Mouse (Mus musculus) neural tube, embryonic 12.5 days (tissue): ENCODE data around the gene Tox3. TPM values are rescaled to one million over a fixed set of nuclear protein-coding genes. Genes with fewer than 3 reads are reported as not detected.

Source experiments
- ATAC-seq: fragments of 200-750 bp; cut with Nextera tagmentation; 2 replicates; pipeline ENCODE4 v1.8.0; 2017; ENCODE audit warnings: low read depth, mild to moderate bottlenecking, moderate TSS enrichment, moderate library complexity; ENCODE audit not compliant: low FRiP score
- H3K27ac ChIP-seq: fragments of 300-500 bp; sonication (generic); 2 replicates; pipeline ENCODE4 v1.5.1; 2016
- H3K27me3 ChIP-seq: fragments of 300-500 bp; sonication (generic); replicated peaks from 2 replicates; pipeline ENCODE4 v1.6.1; 2016; ENCODE audit warnings: mild to moderate bottlenecking
- H3K36me3 ChIP-seq: fragments of 300-500 bp; sonication (generic); 2 replicates; pipeline ENCODE4 v1.6.1; 2016; ENCODE audit warnings: mild to moderate bottlenecking
- H3K4me1 ChIP-seq: fragments of 300-500 bp; sonication (generic); 2 replicates; pipeline ENCODE4 v1.6.1; 2016
- H3K4me2 ChIP-seq: fragments of 300-500 bp; sonication (generic); replicated peaks from 2 replicates; pipeline ENCODE4 v1.6.1; 2016; ENCODE audit warnings: mild to moderate bottlenecking
- H3K4me3 ChIP-seq: fragments of 300-500 bp; sonication (generic); 2 replicates; pipeline ENCODE4 v1.5.1; 2016
- H3K9ac ChIP-seq: fragments of 300-500 bp; sonication (generic); 2 replicates; pipeline ENCODE4 v1.6.1; 2016; ENCODE audit warnings: mild to moderate bottlenecking
- H3K9me3 ChIP-seq: fragments of 300-500 bp; sonication (generic); 2 replicates; pipeline ENCODE4 v1.6.1; 2016; ENCODE audit warnings: mild to moderate bottlenecking
- WGBS: fragments of 180-500 bp; shearing (Covaris S2); methylation state at CpG from one replicate; pipeline ENCODE4 v1.1.7; 2016; 5-methylcytosine and 5-hydroxymethylcytosine counted together
- polyA plus RNA-seq: library from polyadenylated mRNA; unstranded; fragments of >200 nt; fragmentation: Nextera tagmentation; extraction: Ambion mirVana; gene quantifications from 2 replicates; pipeline ENCODE4 v1.2.1, GENCODE M21; 2016

The Tox3 gene
- polyA plus RNA-seq = 52.4 and 55.7 TPM in 2 replicates

DNA sequence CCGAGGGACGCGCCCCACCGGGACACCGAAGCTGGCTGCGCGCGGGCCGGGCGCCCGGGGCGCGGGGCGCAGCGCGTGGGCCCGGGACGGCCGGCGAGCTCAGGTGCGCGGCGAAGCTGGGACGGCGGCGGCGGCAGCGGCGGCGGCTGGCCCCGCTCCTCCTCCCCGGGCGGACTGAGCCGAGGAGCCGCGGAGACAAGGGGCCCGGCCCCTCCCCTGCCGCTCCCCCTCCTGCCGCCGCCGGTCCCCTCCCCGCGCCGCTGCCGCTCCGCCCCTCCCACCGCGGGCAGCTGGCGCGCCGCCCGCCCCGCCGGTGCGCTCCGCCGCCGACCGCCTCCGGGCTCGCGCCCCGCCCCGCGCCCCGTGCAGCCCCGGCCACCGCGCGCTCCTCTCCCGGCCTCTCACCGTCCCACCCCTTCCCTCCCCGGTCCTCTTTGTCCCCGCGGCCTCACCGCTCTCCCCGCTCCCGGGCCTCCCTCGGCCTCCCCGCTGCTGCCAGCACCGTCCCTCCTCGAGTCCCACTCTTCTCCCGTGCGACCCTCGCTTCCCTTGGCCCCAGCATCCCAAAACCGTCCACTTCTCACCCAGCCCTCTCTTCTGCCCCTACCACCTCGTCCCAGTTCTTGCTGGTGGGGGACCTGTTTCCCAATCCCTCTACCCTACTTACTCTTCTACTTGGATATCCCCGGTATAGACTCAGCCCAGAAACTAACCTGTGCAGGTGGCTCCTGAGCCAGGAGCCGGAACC lies at the start of gene Tox3:
Tox3 (minus strand) TSS at position 166 of the 748 bp plus-strand sequence.
- H3K36me3 ChIP-seq = no peaks in the 10 kb centered on the region
- H3K4me2 ChIP-seq = peak within 1 kb of the TSS; percentile 70
- peak; percentile 77 for ATAC-seq
- no peaks in the 10 kb centered on the region for H3K27me3 ChIP-seq
- H3K4me1 ChIP-seq = peaks cover 18% of the 10 kb centered on the region; the same call in 1 of the 2 replicates
- WGBS = 1% methylated on average over 57 of the region's 89 CpGs
- H3K27ac ChIP-seq = peak within 1 kb of the TSS; percentile 96
- H3K9ac ChIP-seq = peak within 1 kb of the TSS; percentile 100
- H3K9me3 ChIP-seq = no peaks in the 10 kb centered on the region
- peak within 1 kb of the TSS; percentile 91 for H3K4me3 ChIP-seq

DNA sequence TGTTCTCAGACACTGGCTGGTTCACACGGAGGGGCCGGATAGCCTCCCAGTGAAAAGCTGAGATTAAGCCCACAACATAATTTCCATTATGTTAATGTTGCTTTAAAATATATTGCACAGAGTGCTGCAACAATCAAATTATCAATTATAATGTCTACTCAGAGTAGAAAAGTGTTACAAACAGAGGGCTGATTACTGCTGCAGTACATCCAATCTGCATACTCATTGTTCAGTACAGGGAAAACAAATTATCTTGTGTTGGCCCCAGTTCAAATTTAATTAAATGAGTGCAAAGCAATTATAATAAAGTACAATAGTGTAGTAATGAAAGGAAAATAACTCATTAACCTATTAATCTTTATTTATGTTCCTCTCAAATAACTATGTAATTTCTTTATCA lies 44.5 kb upstream of the Tox3 start:
- H3K27ac ChIP-seq = no peak overlapping the region
- no peaks in the 10 kb centered on the region for H3K36me3 ChIP-seq
- no peaks in the 10 kb centered on the region for H3K27me3 ChIP-seq
- H3K9ac ChIP-seq = no peak overlapping the region
- no peaks in the 10 kb centered on the region for H3K9me3 ChIP-seq
- 63% methylated on average over 2 of the region's 2 CpGs for WGBS
- H3K4me2 ChIP-seq = no peak overlapping the region
- no peak overlapping the region for H3K4me3 ChIP-seq
- ATAC-seq = no peak
- H3K4me1 ChIP-seq = no peaks in the 10 kb centered on the region

- H3K27ac ChIP-seq = no peak overlapping the region
- 85% methylated on average over 3 of the region's 3 CpGs for WGBS
These were observed 43.4 kb upstream of the Tox3 start for GRCm38 (mm10) chr8:90391483-90392074.

GRCm38 (mm10) chr8:90390827-90391226 lies 42.7 kb upstream of the Tox3 start:
- no peaks in the 10 kb centered on the region for H3K27me3 ChIP-seq
- 96% methylated on average over 1 of the region's 1 CpGs for WGBS
- no peak for ATAC-seq

More at GRCm38 (mm10) chr8:90391483-90392074, 43.4 kb upstream of the Tox3 start:
- H3K4me1 ChIP-seq = no peaks in the 10 kb centered on the region
- H3K4me2 ChIP-seq = no peak overlapping the region
- no peaks in the 10 kb centered on the region for H3K36me3 ChIP-seq
- H3K9me3 ChIP-seq = no peaks in the 10 kb centered on the region
- no peak overlapping the region for H3K9ac ChIP-seq
- ATAC-seq = no peak
- H3K27me3 ChIP-seq = no peaks in the 10 kb centered on the region
- no peak overlapping the region for H3K4me3 ChIP-seq

DNA sequence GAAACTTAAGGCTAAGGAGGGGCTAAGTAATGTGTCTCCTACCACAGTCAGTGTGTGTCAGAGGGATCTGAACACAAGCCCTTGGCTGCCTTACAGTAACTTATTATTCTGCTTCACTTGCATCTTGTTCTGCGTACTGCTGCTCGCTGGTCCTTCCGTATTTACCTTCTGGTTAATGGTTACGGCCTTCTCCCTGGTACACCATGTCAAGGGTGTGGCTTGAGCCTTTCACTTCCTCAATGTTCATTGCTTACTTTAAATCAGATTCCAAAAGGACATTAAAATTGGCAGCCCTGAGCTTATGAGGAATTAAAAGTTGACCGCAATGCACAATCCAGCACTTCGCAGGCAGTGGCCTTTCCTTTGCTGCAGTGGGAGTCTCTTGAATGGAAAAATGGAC lies 30.9 kb upstream of the Tox3 start:
- no peak overlapping the region for H3K27ac ChIP-seq
- no peaks in the 10 kb centered on the region for H3K9me3 ChIP-seq
- H3K36me3 ChIP-seq = no peaks in the 10 kb centered on the region
- H3K27me3 ChIP-seq = no peaks in the 10 kb centered on the region
- no peak overlapping the region for H3K4me3 ChIP-seq
- no peak overlapping the region for H3K9ac ChIP-seq
- no peak overlapping the region for H3K4me2 ChIP-seq
- no peak for ATAC-seq
- H3K4me1 ChIP-seq = no peaks in the 10 kb centered on the region
- 93% methylated on average over 6 of the region's 6 CpGs for WGBS

More at GRCm38 (mm10) chr8:90390827-90391226, 42.7 kb upstream of the Tox3 start:
- Histone ChIP-seq H3K36me3 (no peaks in the 10 kb centered on the region), H3K4me1 (no peaks in the 10 kb centered on the region), H3K27ac (no peak overlapping the region), H3K4me2 (no peak overlapping the region), H3K9ac (no peak overlapping the region), H3K9me3 (no peaks in the 10 kb centered on the region), H3K4me3 (no peak overlapping the region)

DNA sequence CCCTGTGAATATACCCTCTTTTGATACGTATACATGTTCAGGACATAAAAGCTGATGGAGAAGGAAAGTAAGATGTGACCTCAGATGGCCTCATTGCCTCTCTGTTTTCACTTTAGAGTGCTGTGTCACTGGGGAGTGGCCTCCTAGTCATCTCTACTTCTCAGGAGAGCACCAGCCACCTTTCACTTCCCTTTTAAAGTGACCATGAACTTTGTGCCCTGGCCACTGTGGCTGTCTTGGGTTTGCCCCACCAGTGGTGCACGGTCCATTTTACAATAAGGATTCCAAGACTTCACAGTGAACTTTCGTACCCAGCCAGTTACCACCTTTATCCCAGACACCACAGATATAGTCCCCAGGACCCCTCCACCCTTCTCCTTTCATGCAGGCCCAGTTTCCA lies 29.9 kb upstream of the Tox3 start:
- no peak overlapping the region for H3K4me3 ChIP-seq

DNA sequence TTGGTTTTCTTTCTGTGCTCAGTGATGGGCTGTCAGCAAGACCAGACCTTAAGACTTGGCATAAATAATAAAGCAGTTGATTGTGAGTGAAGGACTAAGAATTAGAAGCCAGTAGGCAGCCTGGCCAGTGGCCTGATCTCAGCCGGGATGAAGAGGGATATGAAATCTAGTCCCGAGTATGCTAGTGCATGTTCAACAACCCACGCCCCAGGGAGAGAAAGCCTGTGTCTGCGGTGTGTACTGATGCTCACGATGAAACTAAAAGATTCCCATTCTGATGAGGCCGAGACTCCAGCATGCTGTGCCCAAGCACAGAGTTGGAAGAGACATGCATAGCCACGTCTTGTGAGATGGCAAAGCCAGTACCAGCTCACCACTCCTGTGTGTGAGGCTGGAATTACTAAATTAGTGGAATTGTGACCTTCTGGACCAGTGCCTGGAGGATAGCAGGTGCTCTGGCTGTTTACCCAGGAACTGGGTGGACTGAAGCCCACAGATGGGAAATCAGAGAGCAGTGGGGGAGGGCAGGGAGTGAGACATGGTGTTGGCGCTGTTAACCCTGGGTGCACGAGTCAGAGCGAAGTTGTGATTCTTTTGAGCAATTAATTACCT lies 23.6 kb upstream of the Tox3 start:
- WGBS = 87% methylated on average over 10 of the region's 10 CpGs
- no peak overlapping the region for H3K4me3 ChIP-seq
- H3K4me1 ChIP-seq = 0 out of 2 replicates have a peak, but pooled peaks cover 4% of the 10 kb centered on the region
- no peak overlapping the region for H3K27ac ChIP-seq
- no peaks in the 10 kb centered on the region for H3K27me3 ChIP-seq
- no peak overlapping the region for H3K9ac ChIP-seq
- H3K4me2 ChIP-seq = no peak overlapping the region
- no peak for ATAC-seq
- H3K36me3 ChIP-seq = no peaks in the 10 kb centered on the region
- no peaks in the 10 kb centered on the region for H3K9me3 ChIP-seq

More for the DNA sequence above, 29.9 kb upstream of the Tox3 start:
- no peak for ATAC-seq
- WGBS = 93% methylated on average over 3 of the region's 3 CpGs
- no peak overlapping the region for H3K9ac ChIP-seq
- H3K27ac ChIP-seq = no peak overlapping the region
- H3K27me3 ChIP-seq = no peaks in the 10 kb centered on the region
- H3K36me3 ChIP-seq = no peaks in the 10 kb centered on the region
- no peaks in the 10 kb centered on the region for H3K9me3 ChIP-seq
- H3K4me2 ChIP-seq = no peak overlapping the region
- H3K4me1 ChIP-seq = no peaks in the 10 kb centered on the region

- Histone ChIP-seq H3K9me3 (no peaks in the 10 kb centered on the region), H3K27me3 (no peaks in the 10 kb centered on the region), H3K36me3 (no peaks in the 10 kb centered on the region), H3K4me2 (no peak overlapping the region), H3K4me1 (0 out of 2 replicates have a peak, but pooled peaks cover 4% of the 10 kb centered on the region), H3K9ac (no peak overlapping the region), H3K4me3 (no peak overlapping the region), H3K27ac (no peak overlapping the region)
- no peak for ATAC-seq
- 39% methylated on average over 3 of the region's 3 CpGs for WGBS
These were observed 21.7 kb upstream of the Tox3 start for GRCm38 (mm10) chr8:90369876-90370275.

DNA sequence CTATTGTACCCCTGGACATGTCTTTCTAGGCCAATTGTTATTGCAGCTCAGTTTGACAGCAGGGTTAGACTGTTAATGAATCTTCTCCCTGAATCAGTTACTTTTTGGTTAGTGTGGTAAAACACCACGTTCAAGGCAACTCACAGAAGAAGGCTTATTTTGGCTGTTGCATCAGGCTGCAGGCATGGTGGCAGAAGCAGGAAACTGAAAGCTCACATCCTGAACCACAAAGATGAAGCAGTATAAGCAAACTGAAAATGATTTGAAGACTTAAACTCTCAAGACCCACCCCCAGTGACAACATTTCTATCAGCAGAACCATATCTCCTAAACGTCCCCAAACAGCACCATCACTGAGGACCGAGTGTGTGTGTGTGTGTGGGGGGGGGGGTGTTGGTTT lies 8.6 kb upstream of the Tox3 start:
- Histone ChIP-seq H3K36me3 (no peaks in the 10 kb centered on the region), H3K4me3 (no peak overlapping the region), H3K4me2 (no peak overlapping the region), H3K4me1 (peaks cover 9% of the 10 kb centered on the region; the same call in 1 of the 2 replicates), H3K9me3 (no peaks in the 10 kb centered on the region), H3K27ac (no peak overlapping the region), H3K9ac (no peak overlapping the region), H3K27me3 (no peaks in the 10 kb centered on the region)
- 76% methylated on average over 3 of the region's 3 CpGs for WGBS
- no peak for ATAC-seq

GRCm38 (mm10) chr8:90354782-90355181 lies 6.6 kb upstream of the Tox3 start:
- Histone ChIP-seq H3K9me3 (no peaks in the 10 kb centered on the region), H3K27ac (no peak overlapping the region), H3K4me3 (no peak overlapping the region), H3K4me1 (peaks cover 12% of the 10 kb centered on the region; the same call in 1 of the 2 replicates), H3K4me2 (no peak overlapping the region), H3K9ac (no peak overlapping the region), H3K36me3 (no peaks in the 10 kb centered on the region), H3K27me3 (no peaks in the 10 kb centered on the region)
- 82% methylated on average over 3 of the region's 3 CpGs for WGBS
- no peak for ATAC-seq

GRCm38 (mm10) chr8:90353960-90354540 lies 5.9 kb upstream of the Tox3 start:
- H3K4me2 ChIP-seq = 0 out of 2 replicates have a peak overlapping the region, but pooled peaks have one; percentile 9
- H3K4me1 ChIP-seq = peaks cover 20% of the 10 kb centered on the region; the same call in 1 of the 2 replicates
- no peak for ATAC-seq
- H3K36me3 ChIP-seq = no peaks in the 10 kb centered on the region
- H3K9me3 ChIP-seq = no peaks in the 10 kb centered on the region
- no peak overlapping the region for H3K4me3 ChIP-seq
- no peaks in the 10 kb centered on the region for H3K27me3 ChIP-seq
- WGBS = 25% methylated on average over 16 of the region's 16 CpGs
- H3K27ac ChIP-seq = no peak overlapping the region
- no peak overlapping the region for H3K9ac ChIP-seq

DNA sequence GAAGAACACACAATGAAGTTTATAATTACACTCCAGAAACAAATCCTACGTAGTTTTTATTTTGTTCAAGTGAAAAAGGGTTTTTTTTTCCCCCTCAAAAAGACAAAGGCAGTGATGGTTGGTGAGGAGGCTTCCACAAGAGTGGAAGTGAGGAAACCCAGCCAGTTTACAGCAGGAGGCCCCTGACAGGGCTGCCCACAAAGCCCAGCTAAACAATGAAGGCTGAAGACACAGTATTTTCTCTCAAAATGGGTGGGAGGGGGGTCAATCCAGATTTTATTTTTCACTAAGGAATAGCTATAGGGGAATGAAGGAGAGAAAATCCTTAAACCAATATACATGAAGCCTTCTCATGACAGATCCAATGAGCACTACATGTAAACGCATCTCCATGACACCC lies 5.4 kb upstream of the Tox3 start:
- H3K36me3 ChIP-seq = no peaks in the 10 kb centered on the region
- H3K9me3 ChIP-seq = no peaks in the 10 kb centered on the region
- no peak overlapping the region for H3K9ac ChIP-seq
- WGBS = 22% methylated on average over 2 of the region's 2 CpGs
- 0 out of 2 replicates have a peak overlapping the region, but pooled peaks have one; percentile 9 for H3K4me2 ChIP-seq
- no peak overlapping the region for H3K27ac ChIP-seq
- peaks cover 21% of the 10 kb centered on the region; the same call in 1 of the 2 replicates for H3K4me1 ChIP-seq
- no peak overlapping the region for H3K4me3 ChIP-seq
- ATAC-seq = no peak
- H3K27me3 ChIP-seq = no peaks in the 10 kb centered on the region
